Mouse (Mus musculus) midbrain, embryonic 15.5 days (tissue): Measurements from ENCODE around the gene Pde4c. TPM values are rescaled to one million over a fixed set of nuclear protein-coding genes. Genes with fewer than 3 reads are reported as not detected.

Experiments
- ATAC-seq: fragments of 200-750 bp; cut with Nextera tagmentation; replicated peaks from 2 replicates; pipeline ENCODE4 v1.8.0; 2017; ENCODE audit warnings: moderate TSS enrichment
- H3K27ac ChIP-seq: fragments of 300-500 bp; sonication (generic); 2 replicates; pipeline ENCODE4 v1.5.1; 2015; ENCODE audit warnings: mild to moderate bottlenecking, inconsistent platforms
- H3K27me3 ChIP-seq: fragments of 300-500 bp; sonication (generic); replicated peaks from 2 replicates; pipeline ENCODE4 v1.6.1; 2015; ENCODE audit warnings: inconsistent platforms
- H3K36me3 ChIP-seq: fragments of 300-500 bp; sonication (generic); replicated peaks from 2 replicates; pipeline ENCODE4 v1.6.1; 2015; ENCODE audit warnings: inconsistent platforms
- H3K4me1 ChIP-seq: fragments of 300-500 bp; sonication (generic); 2 replicates; pipeline ENCODE4 v1.6.1; 2015; ENCODE audit warnings: inconsistent platforms
- H3K4me2 ChIP-seq: fragments of 300-500 bp; sonication (generic); 2 replicates; pipeline ENCODE4 v1.6.1; 2015; ENCODE audit warnings: inconsistent platforms, mild to moderate bottlenecking, moderate library complexity
- H3K4me3 ChIP-seq: fragments of 300-500 bp; sonication (generic); 2 replicates; pipeline ENCODE4 v1.5.1; 2015; ENCODE audit warnings: mild to moderate bottlenecking, inconsistent platforms
- H3K9ac ChIP-seq: fragments of 300-500 bp; sonication (generic); 2 replicates; pipeline ENCODE4 v1.6.1; 2015; ENCODE audit warnings: mild to moderate bottlenecking, inconsistent platforms
- H3K9me3 ChIP-seq: fragments of 300-500 bp; sonication (generic); 2 replicates; pipeline ENCODE4 v1.6.1; 2016; ENCODE audit warnings: inconsistent platforms
- WGBS: fragments of 180-500 bp; shearing (Covaris S2); methylation state at CpG from one replicate; pipeline ENCODE4 v1.1.7; 2015; ENCODE audit warnings: mixed read lengths; 5-methylcytosine and 5-hydroxymethylcytosine counted together
- polyA plus RNA-seq: library from polyadenylated mRNA; unstranded; fragments of >200 nt; fragmentation: Nextera tagmentation; extraction: Ambion mirVana; gene quantifications from 2 replicates; pipeline ENCODE4 v1.2.1, GENCODE M21; 2015

The Pde4c gene
- polyA plus RNA-seq, 1 experiment from 2014 or later, result 0.46 TPM

- Histone ChIP-seq H3K9ac (peak overlapping the region; percentile 99), H3K4me1 (peaks cover 58% of the 10 kb centered on the region), H3K9me3 (no peaks in the 10 kb centered on the region), H3K4me2 (peak overlapping the region; percentile 64), H3K4me3 (peak overlapping the region; percentile 92), H3K27me3 (no peaks in the 10 kb centered on the region), H3K27ac (peak overlapping the region; percentile 99), H3K36me3 (no peaks in the 10 kb centered on the region)
- ATAC-seq, result peak; percentile 24
- WGBS, result under 1% methylated on average over 83 of the region's 89 CpGs
Measured at GRCm38 (mm10) chr8:70699116-70699833, 24.2 kb upstream of the Pde4c start.

DNA sequence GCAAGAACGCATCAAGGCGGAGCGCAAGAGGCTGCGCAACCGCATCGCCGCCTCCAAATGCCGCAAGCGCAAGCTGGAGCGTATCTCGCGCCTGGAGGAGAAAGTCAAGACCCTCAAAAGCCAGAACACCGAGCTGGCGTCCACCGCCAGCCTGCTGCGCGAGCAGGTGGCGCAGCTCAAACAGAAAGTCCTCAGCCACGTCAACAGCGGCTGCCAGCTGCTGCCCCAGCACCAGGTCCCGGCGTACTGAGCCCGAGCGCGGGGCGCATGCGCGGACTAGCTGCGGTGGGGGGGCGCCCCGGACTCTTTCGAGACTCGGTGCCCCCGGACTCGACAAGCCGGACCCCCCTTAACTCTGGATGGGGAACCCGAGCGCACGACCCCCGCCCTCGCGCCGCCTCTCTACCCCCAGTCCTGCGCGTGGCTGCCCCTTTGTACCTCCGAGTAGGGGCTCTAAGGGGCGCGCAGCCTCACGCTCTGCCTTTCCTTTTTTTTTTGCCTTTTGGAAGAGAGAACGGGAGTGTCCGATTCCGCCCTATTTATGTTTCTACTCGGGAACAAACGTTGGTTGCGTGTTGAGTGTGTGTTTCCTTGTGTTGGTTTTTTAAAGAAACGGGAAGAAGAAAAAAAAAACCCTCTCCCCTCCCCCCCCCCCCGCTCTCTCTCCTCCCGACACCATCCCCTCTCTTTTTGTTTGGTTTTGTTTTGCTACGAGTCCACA, 23.5 kb upstream of the Pde4c start:
- Histone ChIP-seq H3K4me1 (peaks cover 58% of the 10 kb centered on the region), H3K9ac (peak overlapping the region; percentile 99), H3K27ac (peak overlapping the region; percentile 99), H3K4me2 (peak overlapping the region; percentile 64), H3K9me3 (no peaks in the 10 kb centered on the region), H3K36me3 (no peaks in the 10 kb centered on the region), H3K4me3 (peak overlapping the region; percentile 92), H3K27me3 (no peaks in the 10 kb centered on the region)
- ATAC-seq, result no peak; the same call in 1 of the 2 replicates
- under 1% methylated on average over 59 of the region's 59 CpGs for WGBS

DNA sequence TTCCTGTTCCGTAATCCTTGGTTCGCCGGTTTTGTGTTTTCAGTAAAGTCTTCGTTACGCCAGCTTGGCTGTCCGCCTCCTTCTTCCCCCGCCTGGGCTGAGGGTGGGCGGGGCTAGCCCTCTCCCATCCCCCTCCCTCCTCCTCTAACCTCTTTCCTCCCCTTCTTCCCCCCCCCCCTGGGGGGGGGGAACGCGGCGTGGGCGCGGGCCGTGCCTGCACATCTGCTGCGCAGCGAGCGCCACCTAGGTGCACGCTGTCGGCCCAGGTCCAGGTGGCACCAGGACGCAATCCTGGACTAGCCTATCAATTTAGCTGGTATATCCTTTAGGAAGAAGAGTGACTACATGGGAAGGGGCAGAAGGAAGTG, 23.0 kb upstream of the Pde4c start:
- no peaks in the 10 kb centered on the region for H3K9me3 ChIP-seq
- no peaks in the 10 kb centered on the region for H3K36me3 ChIP-seq
- peak; percentile 38 for ATAC-seq
- WGBS, result 0% methylated on average over 20 of the region's 20 CpGs
- H3K4me3 ChIP-seq, result peak overlapping the region; percentile 92
- peaks cover 58% of the 10 kb centered on the region for H3K4me1 ChIP-seq
- peak overlapping the region; percentile 99 for H3K27ac ChIP-seq
- peak overlapping the region; percentile 64 for H3K4me2 ChIP-seq
- peak overlapping the region; percentile 99 for H3K9ac ChIP-seq
- no peaks in the 10 kb centered on the region for H3K27me3 ChIP-seq

DNA sequence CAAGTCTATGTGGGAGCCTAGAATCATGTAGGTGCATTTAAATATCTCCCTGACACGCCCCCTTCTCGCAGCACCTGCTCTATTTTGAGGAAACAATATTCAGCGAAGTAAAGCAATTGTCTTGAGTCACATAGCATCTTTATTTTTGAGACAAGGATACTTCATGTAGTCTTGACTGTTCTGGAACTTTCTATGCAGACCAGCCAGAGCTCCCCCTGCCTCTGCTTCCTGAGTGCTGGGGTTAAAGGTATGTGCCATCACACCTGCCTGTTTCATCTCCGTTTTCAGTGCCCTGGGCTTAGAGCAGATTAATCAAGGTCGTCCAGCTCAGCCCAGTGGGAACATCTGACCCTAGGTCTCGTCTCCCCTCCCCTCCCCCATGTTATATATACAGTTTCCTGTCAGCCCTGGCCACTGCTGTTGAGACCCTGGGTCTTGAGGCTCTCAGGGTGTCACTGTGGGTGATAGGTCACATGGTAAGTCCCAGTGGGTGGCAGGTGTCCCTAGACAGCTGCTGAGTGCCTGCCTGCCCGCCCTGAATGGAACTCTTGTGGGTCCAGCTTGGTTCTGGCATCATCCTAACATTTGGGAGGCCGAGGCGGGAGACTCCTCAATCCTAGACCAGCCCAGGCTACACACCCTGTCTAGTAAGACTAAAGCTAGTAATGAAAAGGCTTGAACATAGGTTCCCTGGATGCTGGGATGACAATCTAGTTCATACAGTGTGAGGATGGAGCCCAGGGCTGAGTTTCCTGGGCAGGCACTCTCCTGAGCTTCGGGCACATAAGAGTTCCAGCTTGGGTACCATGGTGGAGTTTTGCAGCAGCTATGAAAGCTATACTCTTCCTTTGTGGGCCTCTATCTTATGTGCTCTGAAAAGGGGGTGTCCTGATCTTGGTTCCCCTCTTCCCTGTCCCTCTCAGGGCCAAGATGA, 22.2 kb upstream of the Pde4c start:
- peak overlapping the region; percentile 99 for H3K9ac ChIP-seq
- WGBS, result 52% methylated on average over 10 of the region's 10 CpGs

GRCm38 (mm10) chr8:70701982-70702841, 21.3 kb upstream of the Pde4c start:
- H3K27me3 ChIP-seq, result no peaks in the 10 kb centered on the region
- ATAC-seq, result no peak
- no peaks in the 10 kb centered on the region for H3K9me3 ChIP-seq
- H3K9ac ChIP-seq, result peak overlapping the region; percentile 99; the same call in 1 of the 2 replicates
- 94% methylated on average over 2 of the region's 2 CpGs for WGBS
- no peaks in the 10 kb centered on the region for H3K36me3 ChIP-seq
- no peak overlapping the region for H3K27ac ChIP-seq
- peak overlapping the region; percentile 64 for H3K4me2 ChIP-seq
- peak overlapping the region; percentile 92 for H3K4me3 ChIP-seq
- peaks cover 41% of the 10 kb centered on the region for H3K4me1 ChIP-seq

More for the DNA sequence above, 22.2 kb upstream of the Pde4c start:
- Histone ChIP-seq H3K4me2 (peak overlapping the region; percentile 64), H3K27me3 (no peaks in the 10 kb centered on the region), H3K4me3 (peak overlapping the region; percentile 92), H3K9me3 (no peaks in the 10 kb centered on the region), H3K27ac (peak overlapping the region; percentile 99), H3K36me3 (no peaks in the 10 kb centered on the region), H3K4me1 (peaks cover 50% of the 10 kb centered on the region)
- no peak for ATAC-seq

DNA sequence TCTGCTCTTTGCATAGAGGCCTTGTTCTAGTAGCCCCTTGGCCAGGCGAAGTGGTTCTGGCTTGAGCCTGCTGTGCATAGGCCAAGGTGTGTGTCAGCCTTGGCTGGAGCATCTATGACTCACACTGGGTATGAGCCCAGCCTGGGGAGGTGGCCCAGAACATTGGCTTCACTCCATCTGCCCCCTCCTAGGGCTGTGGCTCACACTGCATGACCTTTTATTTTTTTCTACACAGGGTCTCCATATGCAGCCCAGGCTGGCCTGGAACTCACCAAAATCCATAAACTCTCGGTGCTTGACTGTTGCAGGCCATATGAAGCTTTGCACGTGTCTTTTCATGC, 20.7 kb upstream of the Pde4c start:
- no peak for ATAC-seq
- WGBS, result 83% methylated on average over 3 of the region's 3 CpGs
- no peaks in the 10 kb centered on the region for H3K36me3 ChIP-seq
- peaks cover 37% of the 10 kb centered on the region for H3K4me1 ChIP-seq
- H3K27ac ChIP-seq, result no peak overlapping the region
- H3K9me3 ChIP-seq, result no peaks in the 10 kb centered on the region
- no peak overlapping the region for H3K4me3 ChIP-seq
- H3K27me3 ChIP-seq, result no peaks in the 10 kb centered on the region
- peak overlapping the region; percentile 64 for H3K4me2 ChIP-seq
- no peak overlapping the region for H3K9ac ChIP-seq

DNA sequence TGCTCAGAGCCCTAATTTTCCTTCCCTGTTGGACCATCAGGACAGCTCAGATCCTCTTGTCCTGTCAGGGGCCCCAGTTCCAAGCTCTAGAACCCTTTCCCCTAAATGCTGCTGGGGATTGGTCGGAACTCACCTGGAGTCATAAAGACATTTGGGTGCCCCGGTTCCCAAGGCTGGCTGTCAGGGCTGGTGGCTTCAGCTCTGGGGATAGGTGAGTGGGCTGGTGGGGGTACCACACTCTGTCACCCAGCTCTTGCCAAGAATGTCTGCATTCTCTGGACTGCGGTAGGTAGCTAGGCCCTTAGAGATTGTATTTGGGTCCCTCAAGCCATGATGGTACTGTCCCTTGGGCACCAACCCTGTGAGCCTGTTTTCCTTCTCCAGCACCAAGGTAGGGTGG, 20.2 kb upstream of the Pde4c start, which contains the start of gene Iqcn:
Gene Iqcn, plus strand, starts transcription at position 171 of the 400 bp plus-strand sequence.
- ATAC-seq, result no peak
- H3K9ac ChIP-seq, result no peak within 1 kb of the TSS
- H3K9me3 ChIP-seq, result no peaks in the 10 kb centered on the region
- H3K4me3 ChIP-seq, result no peak within 1 kb of the TSS; the same call in 1 of the 2 replicates
- 95% methylated on average over 3 of the region's 3 CpGs for WGBS
- H3K4me2 ChIP-seq, result peak within 1 kb of the TSS; percentile 64
- H3K36me3 ChIP-seq, result no peaks in the 10 kb centered on the region
- H3K27me3 ChIP-seq, result no peaks in the 10 kb centered on the region
- H3K27ac ChIP-seq, result no peak within 1 kb of the TSS
- peaks cover 33% of the 10 kb centered on the region for H3K4me1 ChIP-seq

DNA sequence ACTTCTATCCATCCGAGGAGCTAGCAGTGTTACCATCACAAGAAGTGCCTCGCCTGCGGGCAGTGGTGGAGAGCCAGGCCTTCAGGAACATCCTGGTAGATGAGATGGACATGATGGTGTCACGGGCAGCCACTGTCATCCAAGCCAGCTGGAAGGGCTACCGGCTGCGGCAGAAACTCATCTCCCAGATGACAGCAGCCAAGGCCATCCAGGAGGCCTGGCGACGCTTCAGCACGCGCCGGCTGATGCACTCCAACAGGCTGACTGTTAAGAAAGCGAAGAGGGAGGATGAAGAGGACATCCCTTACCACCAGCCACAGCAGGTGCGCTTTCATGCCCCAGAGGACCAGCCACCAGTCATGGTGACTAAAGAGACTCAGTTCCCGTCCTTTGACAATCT, 15.2 kb upstream of the Pde4c start:
- H3K4me3 ChIP-seq, result no peak overlapping the region
- 89% methylated on average over 14 of the region's 14 CpGs for WGBS

GRCm38 (mm10) chr8:70709794-70710193, 13.7 kb upstream of the Pde4c start:
- Histone ChIP-seq H3K4me2 (no peak overlapping the region), H3K4me3 (no peak overlapping the region), H3K9ac (no peak overlapping the region), H3K4me1 (no peaks in the 10 kb centered on the region), H3K9me3 (no peaks in the 10 kb centered on the region), H3K27me3 (no peaks in the 10 kb centered on the region), H3K27ac (no peak overlapping the region), H3K36me3 (no peaks in the 10 kb centered on the region)
- ATAC-seq, result no peak
- WGBS, result 93% methylated on average over 9 of the region's 9 CpGs

More for the DNA sequence above, 15.2 kb upstream of the Pde4c start:
- no peak for ATAC-seq
- Histone ChIP-seq H3K9me3 (no peaks in the 10 kb centered on the region), H3K4me2 (no peak overlapping the region), H3K27ac (no peak overlapping the region), H3K36me3 (no peaks in the 10 kb centered on the region), H3K9ac (no peak overlapping the region), H3K4me1 (peaks cover 5% of the 10 kb centered on the region; the same call in 1 of the 2 replicates), H3K27me3 (no peaks in the 10 kb centered on the region)

DNA sequence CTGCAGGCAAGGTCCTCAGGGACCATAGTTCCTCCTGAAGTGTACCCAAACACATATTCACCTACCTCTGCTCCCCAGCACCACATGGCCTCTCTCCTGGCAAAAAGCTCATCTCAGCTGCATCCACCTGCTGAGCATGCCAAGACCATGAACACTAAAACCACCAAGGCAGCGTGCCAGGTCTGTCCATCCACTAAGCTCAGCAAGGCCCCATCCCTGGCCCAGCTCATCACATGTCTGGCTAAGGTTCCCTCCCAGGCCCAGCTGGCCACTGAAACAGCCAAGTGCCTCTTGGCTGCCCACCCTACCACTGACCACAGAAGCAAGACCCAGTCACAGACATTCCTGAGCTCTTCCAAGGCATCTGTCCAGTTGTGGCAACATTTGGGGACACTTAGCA, 13.2 kb upstream of the Pde4c start:
- Histone ChIP-seq H3K4me1 (no peaks in the 10 kb centered on the region), H3K9ac (no peak overlapping the region), H3K27ac (no peak overlapping the region), H3K27me3 (no peaks in the 10 kb centered on the region), H3K36me3 (no peaks in the 10 kb centered on the region), H3K4me2 (no peak overlapping the region), H3K4me3 (no peak overlapping the region), H3K9me3 (no peaks in the 10 kb centered on the region)
- 89% methylated on average over 1 of the region's 1 CpGs for WGBS
- no peak for ATAC-seq

DNA sequence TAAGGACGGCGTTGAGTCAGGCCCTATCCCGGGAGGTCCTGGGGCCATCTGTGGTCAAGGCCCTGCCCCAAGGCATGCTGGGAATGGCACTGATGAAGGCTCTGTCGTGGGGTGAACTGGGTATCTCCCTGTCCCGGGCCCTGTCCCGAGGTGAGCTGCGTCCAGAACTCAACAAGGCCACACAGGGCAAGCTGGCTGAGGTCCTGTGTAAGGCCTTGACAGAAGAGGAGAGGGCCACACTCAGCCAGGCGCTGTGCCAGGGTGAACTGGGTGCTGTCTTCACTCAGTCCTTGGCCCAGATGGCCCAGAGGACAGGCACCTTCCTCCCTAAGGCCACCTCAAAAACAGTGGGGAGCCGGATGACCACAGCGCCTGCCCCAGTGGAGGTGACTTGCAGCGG, 12.5 kb upstream of the Pde4c start:
- Histone ChIP-seq H3K4me1 (no peaks in the 10 kb centered on the region), H3K9ac (no peak overlapping the region), H3K27ac (no peak overlapping the region), H3K36me3 (no peaks in the 10 kb centered on the region), H3K9me3 (no peaks in the 10 kb centered on the region), H3K27me3 (no peaks in the 10 kb centered on the region), H3K4me3 (no peak overlapping the region), H3K4me2 (no peak overlapping the region)
- no peak for ATAC-seq
- WGBS, result 90% methylated on average over 11 of the region's 11 CpGs
